Mouse (Mus musculus): Measurements from ENCODE around the gene Klra1. TPM values are rescaled to one million over a fixed set of nuclear protein-coding genes. Genes with fewer than 3 reads are reported as not detected.

Klra1 gene
- total RNA-seq (2023), result 0.52 TPM

DNA sequence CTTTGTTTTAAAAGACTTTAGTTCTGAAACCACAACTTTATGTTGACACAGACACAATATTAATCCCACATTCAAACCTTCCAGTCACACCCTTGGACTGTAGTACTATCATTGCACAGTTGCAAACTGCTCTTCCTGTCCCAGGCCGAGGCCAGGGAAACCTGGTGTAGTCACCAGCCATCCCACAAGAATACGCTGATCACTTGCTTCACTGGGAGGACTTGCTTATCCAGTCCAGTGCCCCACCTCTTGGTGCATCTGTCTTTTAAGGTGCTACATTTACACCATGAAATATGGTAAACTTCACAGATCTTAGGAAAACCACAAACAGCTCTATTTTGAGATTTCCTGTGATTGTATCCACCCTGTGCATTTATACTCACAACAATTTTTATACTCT, at the start of gene Klra1:
Gene Klra1 (minus strand): TSS at position 125 of the 400 bp plus-strand sequence.

DNA sequence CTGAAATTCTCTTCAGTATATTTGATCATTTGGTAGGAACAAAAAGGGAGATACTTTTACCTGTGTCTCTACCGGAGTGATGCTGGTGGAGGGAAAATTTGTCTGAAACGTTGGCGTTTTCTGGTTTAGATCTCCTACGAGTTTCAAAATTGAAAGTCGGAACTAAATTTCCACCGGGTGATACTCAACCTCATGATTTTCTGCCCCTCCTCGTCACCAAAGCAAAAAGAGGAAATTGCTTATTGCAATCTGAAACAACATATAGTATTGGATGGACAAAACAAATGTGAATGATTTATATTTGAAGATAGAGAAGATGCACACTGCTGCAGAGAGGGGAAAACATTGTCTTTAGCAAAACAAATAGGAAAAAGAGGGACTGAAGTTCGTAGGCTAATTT, 49.3 kb downstream of the Klra1 start, which contains the start of gene Klra3:
Gene Klra3 (minus strand): TSS at position 164 of the 400 bp plus-strand sequence.

Other genes with a start within 250 kb of the Klra1 start
- not detected for gene Klra9, start 193.8 kb downstream of the Klra1 start, total RNA-seq (2023)
- gene Klra7, start 153.6 kb downstream of the Klra1 start, total RNA-seq (2023), result 0.73 TPM
- gene Klra10, start 104.9 kb downstream of the Klra1 start, total RNA-seq (2023), result not detected
- gene Klra3, start 49.3 kb downstream of the Klra1 start, total RNA-seq (2023), result not detected

Data from CD8-positive naive resting alpha-beta T cell, adult 57 days (primary cell).